Mouse (Mus musculus) neural tube, embryonic 14.5 days (tissue): ENCODE measurements around the gene Kalrn. TPM values are rescaled to one million over a fixed set of nuclear protein-coding genes. Genes with fewer than 3 reads are reported as not detected.

Experiments used
- ATAC-seq: fragments of 200-750 bp; cut with Nextera tagmentation; 2 replicates; pipeline ENCODE4 v1.8.0; 2017; ENCODE audit warnings: low read depth, mild to moderate bottlenecking, moderate TSS enrichment, moderate library complexity
- H3K27ac ChIP-seq: fragments of 300-500 bp; sonication (generic); 2 replicates; pipeline ENCODE4 v1.5.1; 2014; ENCODE audit warnings: low read depth, mild to moderate bottlenecking, control low read depth, low read length, moderate library complexity, mixed read lengths
- H3K27me3 ChIP-seq: fragments of 300-500 bp; sonication (generic); 2 replicates; pipeline ENCODE4 v1.6.1; 2014; ENCODE audit warnings: low read length; ENCODE audit not compliant: control insufficient read depth, insufficient read depth
- H3K36me3 ChIP-seq: fragments of 300-500 bp; sonication (generic); 2 replicates; pipeline ENCODE4 v1.6.1; 2014; ENCODE audit warnings: low read length, mixed read lengths; ENCODE audit not compliant: control insufficient read depth, insufficient read depth
- H3K4me1 ChIP-seq: fragments of 300-500 bp; sonication (generic); 2 replicates; pipeline ENCODE4 v1.6.1; 2014; ENCODE audit warnings: low read length; ENCODE audit not compliant: control insufficient read depth, insufficient read depth
- H3K4me2 ChIP-seq: fragments of 300-500 bp; sonication (generic); 2 replicates; pipeline ENCODE4 v1.6.1; 2014; ENCODE audit warnings: mild to moderate bottlenecking, low read depth, low read length, control low read depth
- H3K4me3 ChIP-seq: fragments of 300-500 bp; sonication (generic); 2 replicates; pipeline ENCODE4 v1.5.1; 2014; ENCODE audit warnings: low read depth, low read length, control low read depth, mixed read lengths
- H3K9ac ChIP-seq: fragments of 300-500 bp; sonication (generic); replicated peaks from 2 replicates; pipeline ENCODE4 v1.6.1; 2014; ENCODE audit warnings: low read depth, mild to moderate bottlenecking, control low read depth, low read length, mixed read lengths
- H3K9me3 ChIP-seq: fragments of 300-500 bp; sonication (generic); 2 replicates; pipeline ENCODE4 v1.6.1; 2016; ENCODE audit warnings: low read length; ENCODE audit not compliant: control insufficient read depth
- WGBS: fragments of 180-500 bp; shearing (Covaris S2); extraction: QIAGEN DNeasy Blood & Tissue Kit; methylation state at CpG from one replicate; pipeline ENCODE4 v1.1.7; 2014; 5-methylcytosine and 5-hydroxymethylcytosine counted together
- polyA plus RNA-seq: library from polyadenylated mRNA; unstranded; fragments of >200 nt; fragmentation: Nextera tagmentation; extraction: Ambion mirVana; gene quantifications from 2 replicates; pipeline ENCODE4 v1.2.1, GENCODE M21; 2014

The Kalrn gene
- polyA plus RNA-seq, 1 experiment from 2014 or later: 34.2 TPM

GRCm38 (mm10) chr16:34322546-34322945 lies 250.8 kb downstream of the Kalrn start:
- H3K4me1 ChIP-seq: peaks cover 7% of the 10 kb centered on the region; the same call in 1 of the 2 replicates
- H3K9me3 ChIP-seq: no peaks in the 10 kb centered on the region
- H3K27me3 ChIP-seq: no peaks in the 10 kb centered on the region
- no peak overlapping the region; the same call in 1 of the 2 replicates for H3K27ac ChIP-seq
- H3K36me3 ChIP-seq: no peaks in the 10 kb centered on the region
- no peak overlapping the region for H3K4me2 ChIP-seq
- WGBS: 22% methylated on average over 4 of the region's 4 CpGs
- ATAC-seq: peak; percentile 87; the same call in 1 of the 2 replicates
- no peak overlapping the region for H3K4me3 ChIP-seq
- no peak overlapping the region for H3K9ac ChIP-seq

GRCm38 (mm10) chr16:34321066-34321790 lies 252.1 kb downstream of the Kalrn start:
- Histone ChIP-seq H3K4me2 (no peak overlapping the region), H3K9me3 (no peaks in the 10 kb centered on the region), H3K36me3 (no peaks in the 10 kb centered on the region), H3K27me3 (no peaks in the 10 kb centered on the region), H3K4me3 (no peak overlapping the region), H3K4me1 (peaks cover 18% of the 10 kb centered on the region; the same call in 1 of the 2 replicates), H3K9ac (no peak overlapping the region), H3K27ac (no peak overlapping the region)
- WGBS: 81% methylated on average over 4 of the region's 4 CpGs
- no peak for ATAC-seq

GRCm38 (mm10) chr16:34320023-34320800 lies 253.1 kb downstream of the Kalrn start:
- Histone ChIP-seq H3K9me3 (no peaks in the 10 kb centered on the region), H3K27me3 (no peaks in the 10 kb centered on the region), H3K27ac (no peak overlapping the region), H3K4me3 (no peak overlapping the region), H3K9ac (no peak overlapping the region), H3K4me1 (peaks cover 19% of the 10 kb centered on the region; the same call in 1 of the 2 replicates), H3K4me2 (no peak overlapping the region), H3K36me3 (no peaks in the 10 kb centered on the region)
- 77% methylated on average over 11 of the region's 11 CpGs for WGBS
- ATAC-seq: no peak

GRCm38 (mm10) chr16:34317110-34317509 lies 256.2 kb downstream of the Kalrn start:
- Histone ChIP-seq H3K27ac (0 out of 2 replicates have a peak overlapping the region, but pooled peaks have one; percentile 2), H3K27me3 (no peaks in the 10 kb centered on the region), H3K4me2 (no peak overlapping the region), H3K4me1 (peaks cover 16% of the 10 kb centered on the region; the same call in 1 of the 2 replicates), H3K9ac (no peak overlapping the region), H3K9me3 (no peaks in the 10 kb centered on the region), H3K4me3 (no peak overlapping the region), H3K36me3 (no peaks in the 10 kb centered on the region)
- ATAC-seq: no peak
- WGBS: 9% methylated on average over 3 of the region's 3 CpGs

- H3K4me3 ChIP-seq: no peak overlapping the region
- ATAC-seq: peak; percentile 84
- no peaks in the 10 kb centered on the region for H3K36me3 ChIP-seq
- no peak overlapping the region for H3K9ac ChIP-seq
- no peaks in the 10 kb centered on the region for H3K9me3 ChIP-seq
- peak overlapping the region; percentile 30; the same call in 1 of the 2 replicates for H3K27ac ChIP-seq
- H3K4me2 ChIP-seq: no peak overlapping the region
- 21% methylated on average over 10 of the region's 10 CpGs for WGBS
- no peaks in the 10 kb centered on the region for H3K27me3 ChIP-seq
- H3K4me1 ChIP-seq: peaks cover 19% of the 10 kb centered on the region; the same call in 1 of the 2 replicates
These were observed 257.1 kb downstream of the Kalrn start for GRCm38 (mm10) chr16:34316253-34316652.

GRCm38 (mm10) chr16:34314071-34314470 lies 259.3 kb downstream of the Kalrn start:
- 93% methylated on average over 10 of the region's 10 CpGs for WGBS
- Histone ChIP-seq H3K27ac (no peak overlapping the region), H3K27me3 (no peaks in the 10 kb centered on the region), H3K4me3 (no peak overlapping the region), H3K4me1 (peaks cover 15% of the 10 kb centered on the region; the same call in 1 of the 2 replicates), H3K9me3 (no peaks in the 10 kb centered on the region), H3K36me3 (no peaks in the 10 kb centered on the region), H3K4me2 (no peak overlapping the region), H3K9ac (no peak overlapping the region)
- no peak for ATAC-seq

GRCm38 (mm10) chr16:34311577-34311976 lies 261.8 kb downstream of the Kalrn start:
- Histone ChIP-seq H3K9ac (no peak overlapping the region), H3K4me1 (0 out of 2 replicates have a peak, but pooled peaks cover 6% of the 10 kb centered on the region), H3K4me2 (no peak overlapping the region), H3K4me3 (no peak overlapping the region), H3K27ac (no peak overlapping the region), H3K27me3 (0 out of 2 replicates have a peak, but pooled peaks cover 2% of the 10 kb centered on the region), H3K9me3 (no peaks in the 10 kb centered on the region), H3K36me3 (peaks cover 10% of the 10 kb centered on the region)
- 62% methylated on average over 1 of the region's 1 CpGs for WGBS
- no peak for ATAC-seq

GRCm38 (mm10) chr16:34310363-34310762 lies 263.0 kb downstream of the Kalrn start:
- Histone ChIP-seq H3K9me3 (no peaks in the 10 kb centered on the region), H3K9ac (no peak overlapping the region), H3K4me1 (0 out of 2 replicates have a peak, but pooled peaks cover 2% of the 10 kb centered on the region), H3K27me3 (0 out of 2 replicates have a peak, but pooled peaks cover 2% of the 10 kb centered on the region), H3K36me3 (peaks cover 10% of the 10 kb centered on the region), H3K4me2 (no peak overlapping the region), H3K4me3 (no peak overlapping the region), H3K27ac (no peak overlapping the region)
- ATAC-seq: no peak
- WGBS: 94% methylated on average over 8 of the region's 8 CpGs
